Mouse (Mus musculus) heart, adult 2 months (tissue): Measurements from ENCODE around the gene Gm10717.
"Not testable (repeated sequence)": the region's sequence is repeated elsewhere in the genome, so short reads cannot be mapped to it uniquely, and the experiment has no call there.

ENCODE experiments used
- CTCF ChIP-seq: fragments of 200-600 bp; IDR thresholded peaks from 2 replicates; pipeline ENCODE4 v1.8.1; 2022; ENCODE audit warnings: antibody characterized with exemption, mild to moderate bottlenecking, moderate library complexity
- EP300 ChIP-seq: fragments of 200-500 bp; IDR thresholded peaks from 2 replicates; pipeline ENCODE4 v1.6.1; 2011; ENCODE audit warnings: low read depth, low read length, control low read depth; ENCODE audit not compliant: insufficient read depth
- POLR2A ChIP-seq: fragments of 200-500 bp; IDR thresholded peaks from 2 replicates; pipeline ENCODE4 v1.6.1; 2011; ENCODE audit warnings: mild to moderate bottlenecking, low read depth, low read length, control low read depth; ENCODE audit not compliant: insufficient read depth

DNA sequence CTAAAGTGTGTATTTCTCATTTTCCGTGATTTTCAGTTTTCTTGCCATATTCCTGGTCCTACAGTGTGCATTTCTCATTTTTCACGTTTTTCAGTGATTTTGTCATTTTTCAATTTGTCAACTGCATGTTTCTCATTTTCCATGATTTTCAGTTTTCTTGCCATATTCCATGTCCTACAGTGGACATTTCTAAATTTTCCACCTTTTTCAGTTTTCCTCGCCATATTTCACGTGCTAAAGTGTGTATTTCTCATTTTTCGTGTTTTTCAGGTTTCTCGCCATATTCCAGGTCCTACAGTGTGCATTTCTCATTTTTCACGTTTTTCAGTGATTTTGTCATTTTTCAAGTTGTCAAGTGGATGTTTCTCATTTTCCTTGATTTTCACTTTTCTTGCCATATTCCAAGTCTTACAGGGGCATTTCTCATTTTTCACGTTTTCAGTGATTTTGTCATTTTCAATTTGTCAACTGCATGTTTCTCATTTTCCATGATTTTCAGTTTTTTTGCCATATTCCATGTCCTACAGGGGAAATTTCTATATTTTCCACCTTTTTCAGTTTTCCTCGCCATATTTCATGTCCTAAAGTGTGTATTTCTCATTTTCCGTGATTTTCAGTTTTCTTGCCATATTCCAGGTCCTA, 5.6 kb downstream of the Gm10717 start:
- not testable (repeated sequence) for TF ChIP-seq EP300, POLR2A, CTCF
